Mouse (Mus musculus): ENCODE results near the gene Mageb16.

DNA sequence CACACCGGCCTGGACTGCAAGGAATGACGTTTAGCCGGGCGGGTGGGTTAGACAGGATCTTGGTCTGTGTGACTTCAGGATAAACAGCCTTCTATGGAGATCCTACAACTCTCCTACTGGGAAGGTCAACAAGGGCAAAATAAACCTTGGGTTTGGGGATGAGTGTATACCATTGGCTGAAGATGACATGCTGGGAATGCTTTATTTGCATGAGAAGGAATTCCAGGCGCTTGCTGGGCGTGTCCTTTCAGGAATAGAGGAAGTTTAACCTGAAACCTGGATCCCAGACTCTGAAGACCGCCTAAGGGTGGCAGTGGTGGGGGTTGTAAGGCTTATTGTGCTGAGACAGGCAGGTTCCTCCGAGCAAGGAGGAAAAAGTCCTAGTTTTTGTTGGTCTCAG is at the start of gene Mageb16:
- TF ChIP-seq CTCF (conservative IDR thresholded peaks at IDR 0.05; ENCODE audit: insufficient read depth, insufficient read length, low read depth, low read length) (no peak), POLR2A (IDR thresholded peaks at IDR 0.05; ENCODE audit: low read depth, low read length) (no peak)
